Mouse (Mus musculus) left cerebral cortex, postnatal 25 days (tissue): ENCODE results near the gene Cyp2d22. TPM values are rescaled to one million over a fixed set of nuclear protein-coding genes. Genes with fewer than 3 reads are reported as not detected.
"Not testable (repeated sequence)": the region's sequence is repeated elsewhere in the genome, so short reads cannot be mapped to it uniquely, and the experiment has no call there.

Source experiments
- DNase-seq, 2 experiments: peaks; one replicate each; pipeline ENCODE4 v3.0.0; 2022; ENCODE audit warnings: low spot score in 2 of 2, mixed read lengths in 1 of 2
- intact Hi-C: fragments of 180-260 bp; cut with DNase I; formaldehyde crosslinking; loops from one replicate; pipeline ENCODE4 v1.15.1; 2025
- total RNA-seq, 2 experiments: library from RNA; stranded (reverse); gene quantifications; 2 replicates each; pipeline ENCODE4 v1.2.3; 2021

The Cyp2d22 gene
- total RNA-seq, 2 experiments from 2014 or later, result 34.4 TPM

GRCm38 (mm10) chr15:82378261-82379180 is 1.5 kb downstream of the Cyp2d22 start:
- intact Hi-C loops, result loop anchor here (1.0 kb wide), 1 partner anchor 39 kb away; no protein-coding TSS in a partner anchor
- no peak for DNase-seq

GRCm38 (mm10) chr15:82377701-82378100 is 2.4 kb downstream of the Cyp2d22 start:
- DNase-seq, result no peak
- intact Hi-C loops, result loop anchor here (1.0 to 2.0 kb wide), 2 partner anchors 23 to 40 kb away; partner anchors contain the start of gene Ndufa6

GRCm38 (mm10) chr15:82376393-82377138 is 3.5 kb downstream of the Cyp2d22 start:
- DNase-seq, result peak; percentile 41 to 77
- intact Hi-C loops, result loop anchor here (2.0 kb wide), 1 partner anchor 22 kb away; the partner anchor contains the start of gene Ndufa6

GRCm38 (mm10) chr15:82375855-82376254 is 4.2 kb downstream of the Cyp2d22 start:
- DNase-seq, result no peak
- intact Hi-C loops, result loop anchor here (2.0 kb wide), 1 partner anchor 21 kb away; the partner anchor contains the start of gene Ndufa6

GRCm38 (mm10) chr15:82374437-82374836 is 5.6 kb downstream of the Cyp2d22 start:
- intact Hi-C loops, result no loop called here

GRCm38 (mm10) chr15:82372991-82373390 is 7.1 kb downstream of the Cyp2d22 start:
- intact Hi-C loops, result no loop called here
- DNase-seq, result no peak

More at GRCm38 (mm10) chr15:82374437-82374836, 5.6 kb downstream of the Cyp2d22 start:
- DNase-seq, result no peak

GRCm38 (mm10) chr15:82372446-82372845 is 7.6 kb downstream of the Cyp2d22 start:
- intact Hi-C loops, result no loop called here
- DNase-seq, result no peak

- DNase-seq, result no peak
- intact Hi-C loops, result no loop called here
Observed at GRCm38 (mm10) chr15:82368851-82369250, 11.2 kb downstream of the Cyp2d22 start.

- DNase-seq, result no peak
- intact Hi-C loops, result no loop called here
Observed at GRCm38 (mm10) chr15:82368146-82368545, 11.9 kb downstream of the Cyp2d22 start.

GRCm38 (mm10) chr15:82364561-82364960 is 15.5 kb downstream of the Cyp2d22 start:
- DNase-seq, intact Hi-C loops: not testable (repeated sequence)

GRCm38 (mm10) chr15:82363801-82364200 is 16.3 kb downstream of the Cyp2d22 start:
- DNase-seq, intact Hi-C loops: not testable (repeated sequence)

GRCm38 (mm10) chr15:82362234-82362633 is 17.8 kb downstream of the Cyp2d22 start:
- intact Hi-C loops, result no loop called here

GRCm38 (mm10) chr15:82361459-82362018 is 18.5 kb downstream of the Cyp2d22 start:
- intact Hi-C loops, result no loop called here
- DNase-seq, result no peak

More at GRCm38 (mm10) chr15:82362234-82362633, 17.8 kb downstream of the Cyp2d22 start:
- DNase-seq, result no peak

GRCm38 (mm10) chr15:82358431-82359260 is 21.4 kb downstream of the Cyp2d22 start:
- intact Hi-C loops, result loop anchor here (10.0 kb wide), 1 partner anchor 786 kb away; the partner anchor contains the start of gene Poldip3

GRCm38 (mm10) chr15:82354126-82354945 is 25.7 kb downstream of the Cyp2d22 start, which contains the start of gene Ndufa6:
TSS of gene Ndufa6 (minus strand) at chr15:82354322.
- intact Hi-C loops, result loop anchor here (1.0 to 10.0 kb wide), 3 partner anchors 22 to 790 kb away; partner anchors contain the start of gene Poldip3
- DNase-seq, result peak; percentile 96 to 98

More at GRCm38 (mm10) chr15:82358431-82359260, 21.4 kb downstream of the Cyp2d22 start:
- no peak for DNase-seq

- intact Hi-C loops, result loop anchor here (1.0 to 10.0 kb wide), 3 partner anchors 23 to 791 kb away; partner anchors contain the start of gene Poldip3
- DNase-seq, result no peak
Observed at GRCm38 (mm10) chr15:82353745-82354113, 26.3 kb downstream of the Cyp2d22 start.

GRCm38 (mm10) chr15:82353078-82353744 is 26.8 kb downstream of the Cyp2d22 start:
- peak in 1 of 2 experiments; percentile 15 for DNase-seq
- intact Hi-C loops, result loop anchor here (10.0 kb wide), 1 partner anchor 792 kb away; the partner anchor contains the start of gene Poldip3
